Mouse (Mus musculus) G1E (cell line): ENCODE measurements around the gene N4bp2l2. TPM values are rescaled to one million over a fixed set of nuclear protein-coding genes. Genes with fewer than 3 reads are reported as not detected.

Experiments
- ATAC-seq: 2 replicates; pipeline ENCODE4 v1.8.0; 2016; ENCODE audit warnings: mild to moderate bottlenecking; ENCODE audit not compliant: insufficient number of reproducible peaks, poor library complexity, low FRiP score, severe bottlenecking; ENCODE audit errors: extremely low read depth
- DNase-seq: peaks from one replicate; pipeline ENCODE4 v3.0.0; 2012; ENCODE audit warnings: low spot score
- H3K27me3 ChIP-seq: 2 replicates; pipeline ENCODE4 v1.6.1; 2012; ENCODE audit warnings: mild to moderate bottlenecking, low read length, inconsistent platforms; ENCODE audit not compliant: insufficient read depth
- H3K36me3 ChIP-seq: replicated peaks from 2 replicates; pipeline ENCODE3; 2012; ENCODE audit warnings: mild to moderate bottlenecking, inconsistent platforms
- H3K4me1 ChIP-seq: 2 replicates; pipeline ENCODE4 v1.6.1; 2012; ENCODE audit warnings: low read depth, low read length, inconsistent platforms, mixed read lengths; ENCODE audit not compliant: insufficient read depth
- H3K4me3 ChIP-seq: 2 replicates; pipeline ENCODE4 v1.5.1; 2012; ENCODE audit warnings: low read depth, mild to moderate bottlenecking, inconsistent platforms, low read length, moderate library complexity, mixed read lengths
- H3K9me3 ChIP-seq: replicated peaks from 2 replicates; pipeline ENCODE4 v1.6.1; 2012; ENCODE audit warnings: inconsistent platforms
- CTCF ChIP-seq: IDR thresholded peaks from 2 replicates; pipeline ENCODE4 v1.5.1; 2012; ENCODE audit warnings: low read depth, low read length, inconsistent platforms, mixed read lengths
- GATA1 ChIP-seq: IDR thresholded peaks from 2 replicates; pipeline ENCODE4 v1.6.1; 2012; ENCODE audit warnings: borderline replicate concordance, low read length, inconsistent platforms, mixed read lengths
- GATA2 ChIP-seq: IDR thresholded peaks from 2 replicates; pipeline ENCODE4 v1.6.1; 2012; ENCODE audit warnings: low read depth, low read length, inconsistent platforms, borderline replicate concordance
- POLR2AphosphoS5 ChIP-seq: IDR thresholded peaks from 2 replicates; pipeline ENCODE4 v1.6.1; 2012; ENCODE audit warnings: low read depth, low read length, inconsistent platforms; ENCODE audit not compliant: insufficient replicate concordance
- TAL1 ChIP-seq: conservative IDR thresholded peaks from 2 replicates; pipeline ENCODE4 v1.6.1; 2012; ENCODE audit warnings: low read depth, low read length, inconsistent platforms, mixed read lengths
- polyA plus RNA-seq: library from polyadenylated mRNA; stranded (reverse); fragments of >175 nt; gene quantifications from 2 replicates; pipeline ENCODE4 v1.2.3, GENCODE M21; 2012
- total RNA-seq, 2 experiments: library from RNA; stranded (forward) in 1 of 2; stranded (reverse) in 1 of 2; fragments of 200-1000 nt in 1 of 2; fragments of >200 nt in 1 of 2; fragmentation: Nextera tagmentation in 1 of 2; gene quantifications; 2 replicates each; pipeline ENCODE4 v1.2.3; 2014 to 2017

Gene N4bp2l2
- total and polyA plus RNA-seq, 3 experiments: 38.3 to 159 (median 98.3) TPM

GRCm38 (mm10) chr5:150622792-150623191 is 43.2 kb downstream of the N4bp2l2 start:
- DNase-seq: no peak
- peaks cover 32% of the 10 kb centered on the region for H3K36me3 ChIP-seq
- ATAC-seq: no peak

GRCm38 (mm10) chr5:150621592-150621991 is 44.4 kb downstream of the N4bp2l2 start:
- no peak for TF ChIP-seq GATA1
- TF ChIP-seq TAL1: no peak
- no peak for TF ChIP-seq CTCF
- no peak for TF ChIP-seq GATA2
- no peak for TF ChIP-seq POLR2AphosphoS5
- peak; percentile 7 for DNase-seq
- no peaks in the 10 kb centered on the region for H3K9me3 ChIP-seq
- no peak overlapping the region for H3K4me3 ChIP-seq
- ATAC-seq: peak; percentile 30
- no peaks in the 10 kb centered on the region for H3K27me3 ChIP-seq
- H3K4me1 ChIP-seq: no peaks in the 10 kb centered on the region; the same call in 1 of the 2 replicates
- peaks cover 29% of the 10 kb centered on the region for H3K36me3 ChIP-seq

More at GRCm38 (mm10) chr5:150622792-150623191, 43.2 kb downstream of the N4bp2l2 start:
- Histone ChIP-seq H3K4me1 (no peaks in the 10 kb centered on the region; the same call in 1 of the 2 replicates), H3K27me3 (no peaks in the 10 kb centered on the region), H3K4me3 (no peak overlapping the region), H3K9me3 (no peaks in the 10 kb centered on the region)
- TF ChIP-seq GATA1: no peak
- no peak for TF ChIP-seq GATA2
- TF ChIP-seq TAL1: no peak
- TF ChIP-seq CTCF: no peak
- TF ChIP-seq POLR2AphosphoS5: no peak

GRCm38 (mm10) chr5:150620588-150621135 is 45.3 kb downstream of the N4bp2l2 start:
- peaks cover 27% of the 10 kb centered on the region for H3K36me3 ChIP-seq
- H3K27me3 ChIP-seq: no peaks in the 10 kb centered on the region
- DNase-seq (no peak), ATAC-seq (no peak)
- TF ChIP-seq CTCF: no peak
- no peak for TF ChIP-seq GATA1
- no peak for TF ChIP-seq GATA2
- TF ChIP-seq TAL1: no peak
- TF ChIP-seq POLR2AphosphoS5: no peak
- no peaks in the 10 kb centered on the region; the same call in 1 of the 2 replicates for H3K4me1 ChIP-seq
- no peak overlapping the region for H3K4me3 ChIP-seq
- no peaks in the 10 kb centered on the region for H3K9me3 ChIP-seq

GRCm38 (mm10) chr5:150618599-150619355 is 47.2 kb downstream of the N4bp2l2 start:
- TF ChIP-seq GATA1 (no peak), GATA2 (no peak), POLR2AphosphoS5 (no peak), TAL1 (no peak), CTCF (no peak)
- ATAC-seq: no peak
- Histone ChIP-seq H3K9me3 (no peaks in the 10 kb centered on the region), H3K36me3 (peaks cover 15% of the 10 kb centered on the region), H3K4me1 (no peaks in the 10 kb centered on the region; the same call in 1 of the 2 replicates), H3K4me3 (no peak overlapping the region), H3K27me3 (no peaks in the 10 kb centered on the region)
- no peak for DNase-seq

- Histone ChIP-seq H3K9me3 (no peaks in the 10 kb centered on the region), H3K36me3 (peaks cover 11% of the 10 kb centered on the region), H3K4me3 (no peak overlapping the region), H3K4me1 (no peaks in the 10 kb centered on the region; the same call in 1 of the 2 replicates), H3K27me3 (no peaks in the 10 kb centered on the region)
- TF ChIP-seq TAL1: no peak
- no peak for TF ChIP-seq GATA2
- TF ChIP-seq POLR2AphosphoS5: no peak
- TF ChIP-seq CTCF: no peak
- no peak for TF ChIP-seq GATA1
- ATAC-seq: no peak
- no peak for DNase-seq
Observed at GRCm38 (mm10) chr5:150616731-150617130, 49.3 kb downstream of the N4bp2l2 start.

GRCm38 (mm10) chr5:150616216-150616615 is 49.8 kb downstream of the N4bp2l2 start:
- Histone ChIP-seq H3K27me3 (no peaks in the 10 kb centered on the region), H3K9me3 (no peaks in the 10 kb centered on the region), H3K36me3 (peaks cover 11% of the 10 kb centered on the region), H3K4me3 (no peak overlapping the region), H3K4me1 (no peaks in the 10 kb centered on the region)
- no peak for DNase-seq
- no peak for ATAC-seq
- TF ChIP-seq POLR2AphosphoS5 (no peak), GATA1 (no peak), TAL1 (no peak), GATA2 (no peak), CTCF (no peak)
